Mouse (Mus musculus): ENCODE measurements around the gene Mprip.
A peak's percentile ranks its signal among the peaks of the same experiment; 100 is the strongest.
"Not testable (repeated sequence)": the region's sequence is repeated elsewhere in the genome, so short reads cannot be mapped to it uniquely, and the experiment has no call there.

The Mprip gene

DNA sequence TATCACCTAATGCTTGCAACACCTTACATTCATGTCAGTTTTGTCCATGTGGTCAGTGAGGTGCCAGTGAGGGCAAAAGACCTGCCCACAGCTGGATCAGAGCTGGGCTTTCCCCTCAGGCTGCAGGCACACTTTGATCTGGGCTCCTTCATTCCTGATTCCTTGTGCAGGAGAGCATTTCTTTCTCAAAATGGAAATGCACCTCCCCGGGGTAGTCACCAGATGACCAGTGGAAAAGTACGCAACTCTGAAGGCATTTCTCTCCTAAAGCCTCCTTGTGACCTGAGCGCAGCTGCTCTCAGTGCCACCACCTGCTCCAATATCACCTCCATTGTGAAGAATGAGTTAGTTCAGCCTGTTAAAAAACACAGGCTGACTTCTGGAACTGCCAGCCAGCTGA is at the start of gene Mprip:
Gene Mprip (plus strand): TSS at position 301 of the 400 bp plus-strand sequence.
- DNase-seq: peak; percentile 27 to 38

DNA sequence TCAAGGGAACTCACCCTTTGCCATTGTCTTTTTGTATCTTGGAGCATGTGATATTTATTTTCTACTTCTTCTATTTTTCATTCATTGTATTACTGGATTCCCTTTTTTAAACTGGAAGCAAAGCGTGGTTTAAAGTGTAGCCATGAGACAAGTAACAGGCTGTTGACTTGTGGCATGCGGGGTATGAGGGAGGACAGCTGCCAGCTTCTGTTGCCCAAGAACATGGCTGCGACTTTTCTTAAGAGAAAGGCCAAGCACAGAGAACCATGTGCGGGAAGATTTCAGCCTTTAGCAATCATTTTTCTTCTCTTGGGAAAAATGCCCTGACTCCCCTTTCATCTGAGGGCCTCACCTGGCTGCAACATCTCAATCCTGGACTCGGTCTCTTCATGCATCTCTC is 49.5 kb upstream of the Mprip start:
- DNase-seq: no peak

DNA sequence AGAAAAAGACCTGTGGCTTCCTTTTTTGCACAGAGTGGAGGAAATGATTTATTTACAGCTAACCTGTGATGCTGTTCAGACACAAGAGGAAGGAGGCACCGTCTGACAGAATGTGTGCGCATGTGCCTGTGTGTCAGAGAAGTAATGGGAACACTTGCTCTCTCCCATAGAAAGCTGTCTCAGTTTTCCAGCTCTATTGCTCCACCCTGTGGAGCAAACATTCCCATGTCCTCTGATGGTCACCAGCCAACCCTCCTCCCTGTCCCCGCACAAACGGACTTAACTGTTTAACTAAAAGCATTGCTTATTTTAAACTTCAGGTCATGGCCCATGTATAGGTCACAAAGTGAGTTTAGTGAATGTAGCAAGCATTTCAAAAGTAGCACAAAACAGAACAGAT is 47.0 kb upstream of the Mprip start:
- peak in 1 of 2 experiments; percentile 40 for DNase-seq

DNA sequence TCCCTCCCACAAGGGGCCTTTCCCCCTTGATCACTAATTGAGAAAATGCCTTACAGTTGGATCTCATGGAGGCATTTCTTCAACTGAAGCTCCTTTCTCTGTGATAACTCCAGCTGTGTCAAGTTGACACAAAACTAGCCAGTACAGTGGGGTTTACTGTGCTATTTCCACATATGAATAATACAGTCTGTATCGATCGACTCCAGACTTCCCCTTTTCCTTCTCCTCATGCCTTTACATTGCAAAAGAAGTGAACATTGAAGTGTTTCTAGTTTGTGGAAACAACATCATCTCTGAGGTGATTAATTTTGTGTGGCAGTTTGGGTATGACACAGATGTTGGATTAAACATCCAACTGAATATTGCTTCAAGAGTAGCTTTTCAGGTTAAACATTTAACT is 44.1 kb upstream of the Mprip start:
- DNase-seq: not testable (repeated sequence)

DNA sequence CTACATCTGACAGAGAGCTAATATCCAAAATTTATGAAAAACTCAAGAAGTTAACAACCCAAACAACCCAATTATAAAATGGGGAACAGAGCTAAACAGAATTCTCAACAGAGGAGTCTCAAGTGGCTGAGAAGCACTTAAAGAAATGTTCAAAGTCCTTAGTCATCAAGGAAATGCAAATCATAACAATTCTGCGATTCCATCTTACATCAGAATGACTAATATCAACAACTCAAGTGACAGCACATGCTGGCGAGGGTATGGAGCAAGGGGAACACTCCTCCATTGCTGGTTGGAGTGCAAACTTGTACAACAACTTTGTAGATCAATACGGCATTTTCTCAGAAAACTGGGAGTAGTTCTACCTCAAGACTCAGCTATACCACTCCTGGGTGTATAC is 38.9 kb upstream of the Mprip start:
- no peak for DNase-seq

DNA sequence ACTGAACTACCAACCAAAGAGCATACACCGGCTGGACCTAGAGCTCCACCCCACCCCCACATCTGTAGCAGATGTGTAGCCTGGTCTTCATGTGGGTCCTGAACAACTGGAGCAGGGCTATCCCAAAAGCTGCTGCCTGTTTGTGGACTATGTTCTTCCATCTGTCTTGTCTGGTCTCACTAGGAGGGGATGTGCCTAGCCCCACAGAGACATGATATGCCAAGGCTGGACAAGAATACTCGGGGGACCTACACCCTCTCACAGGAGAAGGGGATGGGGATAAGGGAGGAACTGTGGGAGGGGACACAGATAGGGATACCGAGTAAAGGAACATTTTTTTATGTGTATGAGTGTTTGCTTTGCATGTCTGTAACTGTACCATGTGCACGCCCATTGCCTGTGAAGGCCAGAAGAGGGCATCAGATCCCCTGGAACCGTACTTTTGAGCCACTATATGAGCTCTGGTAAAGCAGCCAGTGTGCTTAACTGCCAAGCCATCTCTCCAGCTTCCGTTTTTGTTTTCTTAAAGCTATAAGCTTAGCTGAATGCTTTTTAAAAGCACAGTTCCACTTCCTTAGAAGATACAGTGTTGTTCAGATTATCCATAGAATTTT is 37.0 kb upstream of the Mprip start:
- DNase-seq: peak; percentile 63 to 67

DNA sequence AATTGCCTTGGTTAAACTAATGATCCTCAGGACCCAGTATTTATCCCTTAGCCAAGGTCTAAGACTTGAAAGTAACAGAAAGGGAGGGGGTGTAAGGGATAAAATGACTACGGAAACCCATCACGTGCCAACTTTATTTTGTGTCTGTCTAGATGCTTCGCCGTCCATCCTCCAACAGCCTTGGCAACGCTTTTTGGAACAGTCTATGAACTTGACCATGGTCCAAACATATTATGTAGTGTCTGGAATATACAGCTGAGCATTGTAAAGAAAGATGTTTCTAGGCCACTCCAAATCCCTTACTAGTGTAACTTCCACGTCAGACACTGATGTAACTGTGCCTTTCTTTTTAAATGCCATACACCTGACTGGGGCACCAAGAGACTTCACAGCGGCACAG is 34.9 kb upstream of the Mprip start:
- no peak for DNase-seq

DNA sequence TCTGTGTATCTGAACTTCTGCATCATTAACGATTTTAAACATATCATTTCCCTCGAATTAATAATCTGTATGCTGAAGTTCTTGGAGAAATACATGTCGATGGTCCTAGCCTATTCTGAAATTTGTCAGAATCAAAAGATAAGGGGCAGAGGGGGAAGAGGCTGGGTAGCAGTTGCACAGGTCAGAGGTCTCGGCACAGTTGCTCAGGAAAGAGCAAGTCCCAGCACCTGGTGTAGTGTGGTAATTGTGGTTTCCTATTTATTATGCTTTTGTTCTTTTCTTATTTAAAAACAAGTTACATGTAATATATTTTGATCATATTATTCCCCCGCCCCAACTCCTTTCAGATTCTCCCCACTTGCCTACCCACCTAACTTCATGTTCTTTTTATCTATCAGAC is 32.9 kb upstream of the Mprip start:
- no peak for DNase-seq

DNA sequence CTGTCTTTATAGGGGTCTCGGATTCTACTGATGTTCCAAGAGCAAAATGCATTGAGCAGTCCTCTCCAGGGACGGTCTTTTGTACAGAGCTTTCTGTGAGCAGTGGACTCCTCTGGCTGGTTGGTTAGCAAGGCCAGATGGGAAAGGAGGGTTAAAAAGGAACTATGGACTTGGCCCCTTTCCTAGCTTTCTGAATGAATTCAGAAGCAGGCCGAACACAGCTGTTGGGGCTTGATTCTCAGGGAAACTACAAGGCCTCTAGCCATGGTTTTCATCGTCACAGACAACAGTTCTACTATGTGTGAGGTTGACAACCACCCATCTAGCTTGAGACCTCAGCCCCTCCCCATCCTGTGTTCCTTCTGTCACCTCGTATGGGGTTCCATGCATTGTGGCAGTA is 31.2 kb upstream of the Mprip start:
- no peak for DNase-seq

DNA sequence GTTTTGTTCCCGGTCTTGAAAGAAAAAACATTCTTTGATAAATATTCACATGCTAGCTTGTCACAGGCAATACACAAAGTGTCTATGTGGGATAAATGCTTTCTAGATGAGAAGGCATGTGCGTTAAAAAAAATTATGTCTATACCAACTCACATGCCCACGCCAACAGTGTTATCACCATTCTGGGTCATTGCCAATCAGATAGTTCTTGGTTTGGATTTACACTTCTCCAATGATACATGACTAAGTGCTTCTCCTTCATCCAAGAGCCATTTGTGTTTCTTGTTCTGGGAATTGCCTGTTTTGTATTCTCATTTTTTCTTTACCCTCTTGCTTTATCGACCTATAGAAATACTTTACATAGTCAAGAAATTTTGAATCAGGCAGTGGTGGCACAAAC is 29.1 kb upstream of the Mprip start:
- DNase-seq: no peak

DNA sequence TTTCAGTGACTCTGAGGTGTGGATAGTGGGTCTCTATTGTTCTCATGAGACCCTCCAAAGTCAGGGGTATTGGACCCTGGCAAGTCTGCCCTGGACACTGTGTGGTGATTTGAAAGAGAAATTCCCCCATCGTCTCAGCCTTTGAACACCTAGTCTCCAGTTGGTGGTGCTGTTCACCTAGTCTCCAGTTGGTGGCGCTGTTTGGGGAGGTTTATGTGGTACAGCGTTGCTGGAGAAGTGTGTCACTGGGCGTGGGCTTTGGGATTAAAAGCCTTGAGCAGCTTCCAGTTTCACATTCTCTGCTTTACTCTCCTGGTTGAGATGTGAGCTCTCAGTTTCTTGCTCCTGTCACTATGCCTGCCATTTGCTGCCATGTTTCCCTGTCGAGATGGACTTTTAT is 28.1 kb upstream of the Mprip start:
- DNase-seq: peak; percentile 58 to 72

DNA sequence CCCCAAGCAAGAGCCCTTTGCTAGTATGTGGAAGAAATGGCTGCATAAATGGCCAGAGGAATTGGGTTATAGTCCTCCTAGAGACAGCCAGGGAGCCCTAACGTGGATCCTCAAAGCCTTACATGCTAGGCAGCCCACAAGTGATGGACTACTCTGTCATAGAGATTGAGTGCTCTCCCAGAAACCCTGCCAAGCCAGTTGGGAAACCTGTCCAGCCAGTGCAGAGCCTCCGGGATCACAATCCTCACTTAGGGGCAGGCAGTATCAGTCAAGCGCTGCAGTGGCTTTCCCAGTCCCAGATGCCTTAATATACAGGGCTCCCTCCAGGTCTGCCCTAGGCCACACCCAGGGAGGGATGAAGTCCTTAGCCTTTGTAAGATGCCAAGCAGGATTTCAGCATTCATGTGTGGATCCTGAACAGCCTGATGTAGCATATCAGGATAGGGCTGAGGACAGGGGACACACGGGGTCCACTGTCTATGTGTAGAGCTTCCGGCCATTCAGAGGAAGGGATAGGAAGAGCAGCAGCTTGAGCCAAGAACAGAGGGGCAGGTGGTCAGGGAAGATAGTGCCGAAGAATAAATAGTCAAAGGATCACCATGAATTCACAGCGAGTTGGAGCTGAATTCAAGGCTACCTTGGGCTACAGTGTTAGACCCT is 27.0 kb upstream of the Mprip start:
- no peak for DNase-seq

DNA sequence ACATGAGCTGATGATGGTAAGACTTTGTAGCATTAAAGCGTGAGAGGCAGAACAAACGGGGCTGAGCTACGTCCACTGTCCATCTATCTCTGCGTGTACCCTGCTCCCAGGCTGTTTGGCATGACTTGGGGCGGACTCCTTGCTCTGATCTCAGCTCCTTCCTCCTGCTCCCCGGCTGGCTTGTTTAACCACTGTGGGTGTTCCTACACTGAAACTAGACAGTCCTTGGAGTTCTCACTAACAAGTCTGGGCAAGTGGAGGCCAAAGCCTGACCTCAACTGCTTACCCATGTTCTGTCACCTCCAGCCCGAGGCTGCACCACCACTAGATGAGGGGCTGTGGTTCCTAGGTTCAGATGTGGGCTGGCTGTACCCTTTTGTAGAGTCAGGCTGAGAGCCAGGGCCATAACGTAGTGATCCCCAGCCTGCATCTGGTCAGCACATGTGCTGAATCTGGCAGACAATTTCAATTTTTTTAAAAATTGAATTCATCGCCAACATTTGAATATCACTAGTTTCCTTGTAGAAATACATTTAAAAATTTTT is 25.8 kb upstream of the Mprip start:
- no peak for DNase-seq

DNA sequence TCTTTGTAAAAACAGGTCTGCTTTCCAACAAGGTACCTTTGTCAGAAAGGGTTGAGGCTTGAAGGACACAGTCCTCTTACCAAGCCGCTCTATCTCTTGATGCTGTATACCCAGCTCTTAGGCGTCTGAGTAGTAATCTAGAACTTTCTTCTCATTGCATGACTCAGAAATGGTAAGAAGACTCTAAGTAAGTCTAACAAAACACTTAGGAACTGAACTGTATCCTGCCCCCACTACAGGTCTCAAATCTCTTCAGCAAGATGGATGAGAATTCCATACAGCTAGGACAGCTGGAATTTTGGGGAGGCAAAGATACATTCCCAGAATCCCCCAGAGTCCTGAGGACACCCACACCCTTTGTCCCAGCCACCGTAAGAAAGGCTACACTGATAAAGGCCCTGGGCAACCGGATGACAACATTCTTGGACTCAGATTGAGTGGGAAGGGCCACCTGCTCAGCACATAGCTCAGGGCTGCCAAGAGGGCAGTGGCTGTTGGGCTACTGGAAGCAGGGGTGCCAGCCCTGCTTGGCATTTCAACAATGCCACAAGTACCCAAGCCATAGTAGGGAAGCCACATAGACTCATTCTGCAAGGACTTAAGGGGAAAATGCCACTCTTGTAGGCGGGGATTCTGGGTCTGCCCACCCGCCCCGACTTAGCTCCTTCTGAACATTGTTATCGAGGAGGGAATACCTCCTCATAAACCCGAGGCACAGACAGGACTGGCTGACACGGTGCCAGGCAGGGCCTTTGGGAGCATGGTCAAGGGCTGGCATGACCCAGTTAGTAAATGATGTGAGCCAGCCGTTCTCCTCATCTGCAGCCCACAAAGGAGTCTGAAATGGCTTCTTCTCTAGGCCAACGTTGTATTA is 25.0 kb upstream of the Mprip start:
- DNase-seq: no peak

DNA sequence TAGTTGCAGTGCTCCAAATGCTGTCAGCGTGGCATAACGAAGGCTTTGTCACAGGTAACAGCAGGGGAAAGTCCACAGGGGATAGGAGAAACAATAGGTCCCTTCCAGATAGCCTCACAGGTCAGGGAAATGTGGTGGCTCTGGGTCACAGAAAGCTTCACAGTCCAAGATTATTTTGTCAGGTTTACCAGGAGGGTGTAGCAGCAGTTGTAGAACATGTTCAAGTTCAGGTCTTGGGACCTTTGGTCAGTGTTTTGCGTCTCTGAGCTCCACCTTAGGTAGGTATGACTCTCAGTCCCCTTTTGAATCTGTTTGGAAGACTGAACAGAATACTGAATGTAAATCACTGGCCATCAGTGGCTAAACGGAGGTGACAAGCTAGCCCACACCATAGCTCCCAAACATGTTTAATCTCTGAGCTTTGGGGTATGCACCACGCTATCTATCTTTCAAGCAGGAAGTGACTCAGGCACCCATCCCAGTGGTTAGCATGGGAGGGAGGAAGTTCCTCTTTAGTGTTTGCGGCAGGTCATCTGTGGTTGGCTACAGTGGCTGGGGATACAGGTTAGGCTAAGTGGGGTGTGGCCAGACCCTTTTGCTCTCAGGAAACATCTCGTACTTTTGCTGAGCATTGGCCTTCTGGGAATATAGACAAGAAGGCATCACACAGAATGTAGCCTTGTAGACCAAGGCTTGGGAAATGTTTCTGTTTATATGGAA is 24.2 kb upstream of the Mprip start:
- no peak for DNase-seq

DNA sequence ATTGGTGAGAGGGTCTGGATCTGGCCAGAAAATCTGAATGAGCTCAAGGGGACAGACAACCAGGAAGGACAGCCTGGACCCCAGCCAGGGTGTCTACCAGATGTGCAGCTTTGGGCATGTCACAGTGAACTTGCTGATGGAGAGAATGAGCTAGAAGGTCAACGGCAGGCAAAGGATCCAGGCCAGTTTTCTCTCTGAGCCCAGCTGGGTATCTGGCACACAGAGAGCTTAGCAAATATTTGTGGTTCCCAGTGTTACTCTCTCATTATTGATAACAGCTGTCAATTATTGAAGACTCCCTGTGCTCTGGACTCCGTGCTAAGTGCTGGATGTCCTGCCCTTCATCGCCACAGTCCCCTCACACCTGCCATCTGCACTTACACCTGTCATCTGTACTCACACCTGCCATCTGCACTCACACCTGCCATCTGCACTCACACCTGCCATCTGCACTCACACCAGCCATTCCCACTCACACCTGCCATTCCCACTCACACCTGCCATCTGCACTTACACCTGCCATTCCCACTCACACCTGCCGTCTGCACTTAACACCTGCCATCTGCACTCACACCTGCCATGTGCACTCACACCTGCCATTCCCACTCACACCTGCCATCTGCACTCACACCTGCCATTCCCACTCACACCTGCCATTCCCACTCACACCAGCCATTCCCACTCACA is 21.0 kb upstream of the Mprip start:
- no peak for DNase-seq

DNA sequence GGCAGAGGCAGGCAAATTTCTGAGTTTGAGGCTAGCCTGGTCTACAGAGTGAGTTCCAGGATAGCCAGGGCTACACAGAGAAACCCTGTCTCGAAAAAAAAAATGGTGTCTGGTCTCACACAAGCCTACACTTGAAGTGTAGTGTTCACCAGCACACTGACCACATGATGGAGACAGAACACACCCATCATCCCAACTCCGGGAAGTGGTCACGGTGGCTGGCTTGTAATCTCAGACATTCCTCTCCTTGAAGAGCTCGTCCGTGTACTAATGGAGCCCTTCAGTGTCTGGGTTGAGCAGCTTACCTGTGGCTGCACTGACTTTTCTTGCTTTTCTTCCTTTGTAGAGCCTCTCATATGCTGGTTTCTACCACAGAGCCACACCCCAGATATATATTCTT is 19.9 kb upstream of the Mprip start:
- peak; percentile 23 to 38 for DNase-seq

DNA sequence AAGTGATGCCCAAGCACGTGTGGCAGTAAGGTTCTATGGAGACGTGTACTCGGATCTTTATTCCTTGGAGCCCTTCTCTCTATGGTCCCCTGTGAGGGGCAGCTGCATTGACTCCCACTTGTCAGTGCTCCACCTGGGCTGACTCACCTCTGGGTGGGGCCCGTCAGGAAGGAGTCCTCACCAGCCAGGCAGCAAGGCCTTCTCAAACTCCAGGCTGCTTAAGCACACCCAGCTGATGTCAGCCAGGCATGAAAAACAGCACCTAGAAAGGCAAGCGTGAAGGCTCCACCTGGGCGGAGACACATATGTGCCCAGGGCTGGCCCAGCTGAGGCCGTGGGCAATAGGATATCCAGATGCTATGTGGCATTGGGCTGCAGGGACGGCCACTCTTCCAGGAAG is 18.7 kb upstream of the Mprip start:
- no peak for DNase-seq

DNA sequence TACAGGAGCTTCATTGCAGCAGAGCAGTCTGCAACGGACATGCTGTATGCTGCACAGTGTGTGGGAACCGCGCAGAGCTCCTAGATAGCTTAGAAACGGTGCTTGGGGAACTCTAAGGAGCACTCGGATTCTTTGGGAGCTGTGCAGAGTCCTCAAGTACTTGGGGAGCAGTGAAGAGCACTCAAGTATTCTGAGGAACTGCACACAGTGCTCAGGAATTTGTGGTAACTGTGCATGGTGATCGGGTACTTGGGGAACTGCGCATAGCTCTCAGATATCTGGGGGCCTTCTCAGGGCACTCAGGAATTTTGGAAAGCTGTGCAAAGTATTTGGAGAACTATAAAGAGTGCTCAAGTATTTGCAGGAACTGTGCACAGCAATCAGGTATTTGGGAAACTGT is 16.1 kb upstream of the Mprip start:
- no peak for DNase-seq

DNA sequence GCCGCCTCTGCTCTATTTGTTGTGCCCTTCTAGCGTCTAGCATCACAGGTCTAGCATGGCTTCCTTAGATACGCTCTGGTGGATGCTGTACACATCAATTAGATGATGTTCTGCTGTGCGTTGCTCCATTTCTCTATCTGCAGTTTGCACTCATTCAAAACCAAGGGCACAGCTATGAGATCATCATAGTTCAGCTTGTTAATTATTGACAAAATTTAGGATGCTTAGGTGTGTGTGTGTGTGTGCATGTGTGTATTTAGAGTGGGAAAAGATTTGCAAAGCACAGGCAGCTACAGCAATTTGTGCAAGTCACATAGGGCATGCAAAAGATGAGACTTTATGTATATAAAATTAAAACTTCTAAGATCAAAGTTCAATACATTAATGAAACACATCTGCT is 12.0 kb upstream of the Mprip start:
- no peak for DNase-seq

DNA sequence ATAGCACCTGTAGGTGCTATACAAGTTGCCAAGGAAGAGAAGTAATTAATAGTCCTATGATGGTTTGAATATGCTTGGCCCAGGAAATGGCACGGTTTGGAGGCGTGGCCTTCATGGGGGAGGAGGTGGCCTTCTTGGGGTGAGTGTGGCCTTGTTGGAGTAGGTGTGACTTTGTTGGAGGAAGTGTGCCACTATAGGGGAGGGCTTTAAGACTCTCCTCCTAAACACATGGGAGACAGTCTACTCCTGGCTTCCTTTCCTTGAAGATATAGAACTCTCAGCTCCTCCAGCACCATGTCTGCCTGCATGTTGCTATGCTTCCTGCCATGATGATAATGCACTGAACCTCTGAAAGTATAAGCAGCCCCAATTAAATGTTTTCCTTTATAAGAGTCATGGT is 8.1 kb upstream of the Mprip start:
- DNase-seq: no peak

DNA sequence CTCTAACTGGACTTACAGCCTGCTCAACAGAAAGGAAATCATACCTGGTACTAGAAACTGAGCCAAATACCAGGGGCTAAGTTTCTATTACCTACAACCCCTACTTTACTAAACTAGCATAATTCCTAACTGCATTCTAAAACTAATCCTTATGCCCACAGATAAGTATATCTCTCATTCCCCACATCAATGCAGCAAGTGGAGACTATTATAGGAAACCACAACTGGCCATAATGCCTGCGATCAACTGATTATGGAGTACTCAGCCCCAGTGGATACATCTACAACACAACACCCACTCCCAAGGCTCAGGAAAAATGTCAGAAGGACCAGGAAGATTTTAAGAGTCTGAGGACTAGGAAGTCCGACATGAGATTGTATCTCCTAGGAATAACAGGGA is 7.6 kb upstream of the Mprip start:
- DNase-seq: no peak

All from kidney, postnatal 25 days (tissue).